Mouse (Mus musculus): Measurements from ENCODE around the gene Bex6. TPM values are rescaled to one million over a fixed set of nuclear protein-coding genes. Genes with fewer than 3 reads are reported as not detected.

The Bex6 gene
- total and polyA plus RNA-seq, 3 experiments: not detected

DNA sequence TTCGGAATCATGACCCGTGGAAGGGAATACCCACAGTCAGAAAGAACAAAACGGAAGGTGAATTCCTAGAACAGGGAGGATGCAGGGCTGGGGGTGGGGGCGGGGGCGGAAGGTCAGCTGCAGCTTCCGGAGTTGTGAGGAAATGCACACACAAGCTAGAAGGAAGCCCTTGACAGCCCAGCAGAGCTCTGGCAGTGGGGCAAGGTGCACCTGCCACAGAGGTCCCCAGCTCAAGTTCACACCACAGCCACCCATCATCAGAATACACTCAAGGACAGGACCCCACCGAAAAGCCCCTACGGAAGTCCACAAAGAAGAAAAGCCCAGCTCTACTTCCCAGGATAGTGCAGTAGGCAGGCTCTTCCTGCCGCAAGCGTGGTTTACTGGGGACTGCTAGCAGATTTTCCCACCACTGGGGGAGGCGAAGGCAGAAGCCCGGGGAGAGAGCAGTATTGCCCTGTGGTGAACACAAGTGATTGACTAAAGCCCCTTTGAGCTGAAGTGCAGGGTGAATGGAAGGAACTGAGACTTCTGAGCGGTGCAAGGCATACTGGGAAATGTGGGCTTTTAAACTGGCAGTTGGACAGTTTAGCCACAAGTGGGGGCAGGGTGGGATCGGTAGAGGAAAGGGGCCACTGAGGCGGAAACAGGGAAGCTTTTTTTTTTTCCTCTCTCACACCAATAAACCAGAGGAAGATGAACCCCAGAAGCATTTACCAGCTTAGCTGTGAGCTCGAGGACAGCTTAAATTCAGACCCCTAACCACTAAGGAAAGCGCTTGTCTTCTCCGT, 2.5 kb upstream of the Bex6 start:
- Histone ChIP-seq H3K27ac (peak overlapping the region; percentile 83), H3K4me1 (ENCODE audit: control insufficient read depth, insufficient read depth, low read length) (no peaks in the 10 kb centered on the region), H3K4me3 (peak overlapping the region; percentile 36), H3K9ac (ENCODE audit: low read depth, low read length) (peak overlapping the region; percentile 3; the same call in 1 of the 2 replicates), H3K79me2 (replicated peaks; ENCODE audit: control insufficient read depth, insufficient read depth, low read length) (no peaks in the 10 kb centered on the region), H3K36me3 (ENCODE audit: control insufficient read depth, insufficient read depth, low read length) (no peaks in the 10 kb centered on the region; the same call in 1 of the 2 replicates), H3K27me3 (ENCODE audit: control insufficient read depth, insufficient read depth, low read length) (no peaks in the 10 kb centered on the region)
- WGBS: 35% methylated on average over 18 of the region's 18 CpGs
- peak; percentile 64 for TF ChIP-seq POLR2A (IDR thresholded peaks at IDR 0.05; ENCODE audit: insufficient read depth, low read depth, low read length)
- no peak for TF ChIP-seq EP300 (IDR thresholded peaks at IDR 0.05; ENCODE audit: insufficient read depth, low read depth, low read length)
- TF ChIP-seq CTCF (IDR thresholded peaks at IDR 0.05): 0 out of 2 replicates have a peak, but pooled peaks have one; percentile 1
- intact Hi-C loops (cut with DNase I): loop anchor here (2.0 kb wide), 1 partner anchor 46 kb away; no protein-coding TSS in a partner anchor
- peak; percentile 49 to 61 for DNase-seq

DNA sequence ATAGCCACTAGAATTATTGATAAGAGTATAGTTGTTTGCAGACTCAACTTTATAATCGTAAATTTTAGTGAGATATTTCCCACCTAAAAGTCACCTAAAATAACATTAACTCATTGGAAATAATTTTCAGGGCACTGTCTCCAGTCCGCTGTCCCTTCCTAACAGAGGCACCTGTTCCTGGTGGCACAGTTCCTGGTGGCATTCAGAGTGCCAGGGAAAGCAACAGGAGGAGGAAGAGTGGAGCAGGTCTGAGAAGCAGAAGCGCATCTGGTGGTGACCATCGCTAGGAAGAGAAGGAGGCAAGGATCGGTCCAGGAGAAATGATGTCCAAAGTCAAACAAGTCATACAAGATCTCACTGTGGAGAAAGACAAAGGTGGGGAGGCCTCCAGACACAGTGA, 6.4 kb downstream of the Bex6 start:
- TF ChIP-seq POLR2A (IDR thresholded peaks at IDR 0.05; ENCODE audit: insufficient read depth, low read depth, low read length) (no peak), CTCF (IDR thresholded peaks at IDR 0.05) (no peak), EP300 (IDR thresholded peaks at IDR 0.05; ENCODE audit: insufficient read depth, low read depth, low read length) (no peak)
- Histone ChIP-seq H3K4me1 (ENCODE audit: control insufficient read depth, insufficient read depth, low read length) (peaks cover 3% of the 10 kb centered on the region), H3K36me3 (ENCODE audit: control insufficient read depth, insufficient read depth, low read length) (no peaks in the 10 kb centered on the region), H3K27ac (no peak overlapping the region), H3K4me3 (no peak overlapping the region), H3K9ac (ENCODE audit: low read depth, low read length) (no peak overlapping the region), H3K27me3 (ENCODE audit: control insufficient read depth, insufficient read depth, low read length) (no peaks in the 10 kb centered on the region), H3K79me2 (replicated peaks; ENCODE audit: control insufficient read depth, insufficient read depth, low read length) (no peaks in the 10 kb centered on the region)
- WGBS: 95% methylated on average over 5 of the region's 5 CpGs
- intact Hi-C loops (cut with DNase I): no loop called here
- no peak for DNase-seq

DNA sequence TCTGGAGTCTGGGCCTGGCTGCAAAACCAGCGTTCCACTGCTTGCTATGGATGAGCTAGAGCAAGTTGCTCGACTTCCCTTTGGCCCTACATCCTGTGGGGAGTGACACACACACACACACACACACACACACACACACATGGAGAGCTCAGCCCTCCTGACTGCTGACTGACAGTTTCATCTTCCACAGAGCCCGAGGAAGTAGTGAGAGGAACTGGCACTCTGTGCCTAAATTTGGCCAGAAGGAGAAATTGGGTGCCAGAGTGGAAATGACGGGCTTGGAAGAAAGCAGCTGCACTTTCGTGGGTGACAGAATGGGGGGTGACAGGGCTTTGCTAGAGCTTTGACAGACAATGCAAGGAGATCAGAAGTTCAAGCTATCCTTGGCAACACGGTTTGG, 9.5 kb downstream of the Bex6 start:
- intact Hi-C loops (cut with DNase I): no loop called here
- no peaks in the 10 kb centered on the region for H3K36me3 ChIP-seq (ENCODE audit: control insufficient read depth, insufficient read depth, low read length)
- H3K4me3 ChIP-seq: no peak overlapping the region
- peaks cover 3% of the 10 kb centered on the region for H3K4me1 ChIP-seq (ENCODE audit: control insufficient read depth, insufficient read depth, low read length)
- peak overlapping the region; percentile 31; the same call in 1 of the 2 replicates for H3K27ac ChIP-seq
- DNase-seq: peak in 1 of 2 experiments; percentile 65
- 37% methylated on average over 6 of the region's 6 CpGs for WGBS
- no peaks in the 10 kb centered on the region for H3K79me2 ChIP-seq (replicated peaks; ENCODE audit: control insufficient read depth, insufficient read depth, low read length)
- no peak for TF ChIP-seq CTCF (IDR thresholded peaks at IDR 0.05)
- no peak for TF ChIP-seq EP300 (IDR thresholded peaks at IDR 0.05; ENCODE audit: insufficient read depth, low read depth, low read length)
- no peak for TF ChIP-seq POLR2A (IDR thresholded peaks at IDR 0.05; ENCODE audit: insufficient read depth, low read depth, low read length)
- H3K9ac ChIP-seq (ENCODE audit: low read depth, low read length): no peak overlapping the region
- no peaks in the 10 kb centered on the region for H3K27me3 ChIP-seq (ENCODE audit: control insufficient read depth, insufficient read depth, low read length)

DNA sequence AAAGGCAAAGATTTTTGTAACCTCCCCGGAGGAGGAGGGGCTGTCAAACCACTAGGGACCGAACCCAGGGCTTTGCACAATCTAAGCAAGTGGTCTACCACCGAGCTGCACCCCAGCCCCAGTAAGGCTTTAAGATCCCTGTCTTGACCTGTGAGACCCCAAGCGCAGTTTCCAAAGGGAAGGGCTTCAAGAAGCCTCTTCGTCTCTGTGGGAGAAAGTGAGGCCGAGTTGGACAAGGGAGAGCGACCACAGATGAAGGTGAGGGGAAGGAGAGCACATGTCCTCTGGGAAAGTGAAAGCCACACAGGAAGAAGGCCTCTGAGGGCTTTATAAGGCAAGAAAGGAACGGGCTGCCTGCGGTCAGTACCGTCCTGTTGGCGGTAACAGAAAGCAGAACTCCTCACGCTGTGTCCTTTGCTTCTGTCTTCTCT, 10.4 kb downstream of the Bex6 start:
- DNase-seq: peak; percentile 49 to 67
- 48% methylated on average over 11 of the region's 12 CpGs for WGBS
- no peaks in the 10 kb centered on the region for H3K27me3 ChIP-seq (ENCODE audit: control insufficient read depth, insufficient read depth, low read length)

DNA sequence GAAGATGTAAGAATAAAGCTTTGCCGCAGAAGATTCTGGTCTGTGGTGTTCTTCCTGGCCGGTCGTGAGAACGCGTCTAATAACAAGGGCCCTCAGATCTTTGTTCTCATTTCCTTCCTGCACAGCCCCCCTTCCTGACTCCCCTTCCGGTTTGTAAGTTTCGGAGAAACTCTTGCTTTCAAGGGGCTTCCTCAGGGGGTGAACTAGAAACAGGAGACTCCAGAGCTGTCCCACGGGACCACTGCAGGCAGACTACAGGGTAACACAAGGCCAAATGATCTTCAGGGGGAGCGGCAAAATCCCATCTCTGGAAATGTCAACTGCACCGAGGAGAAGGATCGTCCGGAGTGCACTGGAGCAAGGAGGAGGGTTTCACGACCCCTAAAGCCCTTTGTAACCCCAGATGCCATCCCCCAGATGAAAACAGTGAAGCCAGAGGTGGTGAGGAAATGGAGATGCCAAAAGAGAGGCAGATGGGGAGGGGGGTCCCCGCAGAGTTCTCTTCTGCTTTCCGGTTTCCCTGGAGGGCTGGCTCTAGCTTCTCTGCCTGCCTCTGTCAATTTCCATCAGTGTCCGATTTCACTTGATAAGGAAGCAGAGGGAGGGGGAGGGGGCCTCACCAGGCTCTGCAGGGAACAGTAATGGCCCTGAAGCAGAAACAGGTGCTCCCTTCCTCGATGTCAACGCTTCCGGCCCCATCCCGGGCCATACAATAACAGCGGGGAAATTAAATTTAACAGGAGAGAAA, 20.8 kb downstream of the Bex6 start:
- Histone ChIP-seq H3K4me3 (peak overlapping the region; percentile 49), H3K36me3 (ENCODE audit: control insufficient read depth, insufficient read depth, low read length) (no peaks in the 10 kb centered on the region), H3K9ac (ENCODE audit: low read depth, low read length) (peak overlapping the region; percentile 81), H3K27ac (peak overlapping the region; percentile 82), H3K4me1 (ENCODE audit: control insufficient read depth, insufficient read depth, low read length) (peaks cover 1% of the 10 kb centered on the region; the same call in 1 of the 2 replicates), H3K79me2 (replicated peaks; ENCODE audit: control insufficient read depth, insufficient read depth, low read length) (no peaks in the 10 kb centered on the region), H3K27me3 (ENCODE audit: control insufficient read depth, insufficient read depth, low read length) (no peaks in the 10 kb centered on the region)
- DNase-seq: peak; percentile 34 to 47
- 53% methylated on average over 21 of the region's 21 CpGs for WGBS
- intact Hi-C loops (cut with DNase I): loop anchor here (5.0 to 10.0 kb wide), 2 partner anchors 83 to 156 kb away; no protein-coding TSS in a partner anchor
- TF ChIP-seq CTCF (IDR thresholded peaks at IDR 0.05): no peak
- TF ChIP-seq EP300 (IDR thresholded peaks at IDR 0.05; ENCODE audit: insufficient read depth, low read depth, low read length): no peak
- no peak for TF ChIP-seq POLR2A (IDR thresholded peaks at IDR 0.05; ENCODE audit: insufficient read depth, low read depth, low read length)

More for the DNA sequence above, 10.4 kb downstream of the Bex6 start:
- intact Hi-C loops (cut with DNase I): no loop called here
- peak overlapping the region; percentile 38 for H3K27ac ChIP-seq
- no peaks in the 10 kb centered on the region for H3K36me3 ChIP-seq (ENCODE audit: control insufficient read depth, insufficient read depth, low read length)
- TF ChIP-seq EP300 (IDR thresholded peaks at IDR 0.05; ENCODE audit: insufficient read depth, low read depth, low read length) (0 out of 2 replicates have a peak, but pooled peaks have one; percentile 37), POLR2A (IDR thresholded peaks at IDR 0.05; ENCODE audit: insufficient read depth, low read depth, low read length) (peak; percentile 51; the same call in 1 of the 2 replicates), CTCF (IDR thresholded peaks at IDR 0.05) (no peak)
- no peak overlapping the region for H3K4me3 ChIP-seq
- H3K79me2 ChIP-seq (replicated peaks; ENCODE audit: control insufficient read depth, insufficient read depth, low read length): no peaks in the 10 kb centered on the region
- no peak overlapping the region for H3K9ac ChIP-seq (ENCODE audit: low read depth, low read length)
- H3K4me1 ChIP-seq (ENCODE audit: control insufficient read depth, insufficient read depth, low read length): peaks cover 3% of the 10 kb centered on the region
